Mouse (Mus musculus): ENCODE results near the gene Acot6.

DNA sequence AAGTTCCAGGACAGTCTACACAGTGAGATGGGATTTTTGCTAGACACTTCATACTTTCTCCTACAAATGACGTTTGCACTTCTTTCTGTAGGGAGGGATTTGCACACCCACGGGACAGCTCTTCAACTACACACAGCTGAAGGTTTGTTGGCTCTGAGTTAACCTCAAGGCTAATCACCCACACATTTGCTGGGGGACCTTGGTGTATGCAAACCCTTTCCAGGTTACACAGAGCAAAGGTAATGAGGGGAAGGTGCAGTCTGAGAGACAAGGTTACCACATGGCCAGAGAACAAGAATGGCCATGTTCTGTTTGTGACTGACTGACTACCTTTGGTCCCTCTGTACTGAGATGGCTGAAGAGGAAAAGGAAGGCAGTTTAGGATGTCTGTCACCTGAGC lies 16.6 kb upstream of the Acot6 start:
- TF ChIP-seq CTCF (IDR thresholded peaks at IDR 0.05; ENCODE audit: control insufficient read depth, insufficient read depth, insufficient read length) (no peak), CEBPB (IDR thresholded peaks at IDR 0.05; ENCODE audit: low read depth) (no peak), FOSL1 (IDR thresholded peaks at IDR 0.05; ENCODE audit: insufficient read depth, low read length, poor library complexity, severe bottlenecking) (no peak), MYOG (IDR thresholded peaks at IDR 0.05; ENCODE audit: control insufficient read depth, extremely low read depth, insufficient read length) (no peak), USF1 (IDR thresholded peaks at IDR 0.05; ENCODE audit: low read depth) (no peak)
